Mouse (Mus musculus): ENCODE results near the gene Spns3. TPM values are rescaled to one million over a fixed set of nuclear protein-coding genes. Genes with fewer than 3 reads are reported as not detected.

Gene Spns3
- under 1 TPM in 1 of 2 experiments, not detected in 1; 0.16 TPM for total RNA-seq (2021)

- intact Hi-C loops (cut with DNase I), result no loop called here
- no peak for DNase-seq
These were observed at the start of gene Spns3 for GRCm38 (mm10) chr11:72550134-72550988. Gene Spns3 (minus strand): TSS chr11:72550506.

GRCm38 (mm10) chr11:72597780-72598179, 47.5 kb upstream of the Spns3 start:
- DNase-seq, result no peak
- intact Hi-C loops (cut with DNase I), result no loop called here

- DNase-seq, result no peak
- intact Hi-C loops (cut with DNase I), result no loop called here
These were observed 44.9 kb upstream of the Spns3 start for GRCm38 (mm10) chr11:72595010-72595737.

GRCm38 (mm10) chr11:72587537-72588233, 37.4 kb upstream of the Spns3 start:
- no peak for DNase-seq
- intact Hi-C loops (cut with DNase I), result no loop called here

- intact Hi-C loops (cut with DNase I), result no loop called here
- no peak for DNase-seq
These were observed 36.3 kb upstream of the Spns3 start for GRCm38 (mm10) chr11:72586570-72586969.

- no peak for DNase-seq
- intact Hi-C loops (cut with DNase I), result no loop called here
These were observed 32.8 kb upstream of the Spns3 start for GRCm38 (mm10) chr11:72583092-72583491.

- intact Hi-C loops (cut with DNase I), result no loop called here
These were observed 32.1 kb upstream of the Spns3 start for GRCm38 (mm10) chr11:72582448-72582705.

GRCm38 (mm10) chr11:72581609-72582447, 31.5 kb upstream of the Spns3 start:
- intact Hi-C loops (cut with DNase I), result no loop called here
- no peak for DNase-seq

More at GRCm38 (mm10) chr11:72582448-72582705, 32.1 kb upstream of the Spns3 start:
- no peak for DNase-seq

- intact Hi-C loops (cut with DNase I), result no loop called here
- DNase-seq, result no peak
These were observed 28.2 kb upstream of the Spns3 start for GRCm38 (mm10) chr11:72578471-72578870.

GRCm38 (mm10) chr11:72576466-72577351, 26.4 kb upstream of the Spns3 start:
- intact Hi-C loops (cut with DNase I), result no loop called here
- peak in 1 of 2 experiments; percentile 18 for DNase-seq

GRCm38 (mm10) chr11:72576111-72576465, 25.8 kb upstream of the Spns3 start:
- DNase-seq, result no peak
- intact Hi-C loops (cut with DNase I), result no loop called here

- intact Hi-C loops (cut with DNase I), result no loop called here
- DNase-seq, result peak in 1 of 2 experiments; percentile 26
These were observed 23.5 kb upstream of the Spns3 start for GRCm38 (mm10) chr11:72573819-72574218.

GRCm38 (mm10) chr11:72570319-72570979, 20.1 kb upstream of the Spns3 start:
- DNase-seq, result peak; percentile 84
- intact Hi-C loops (cut with DNase I), result loop anchor here (1.0 to 2.0 kb wide), 2 partner anchors 36 to 154 kb away; partner anchors contain the start of gene Ube2g1

GRCm38 (mm10) chr11:72569671-72570318, 19.5 kb upstream of the Spns3 start:
- intact Hi-C loops (cut with DNase I), result loop anchor here (1.0 to 2.0 kb wide), 2 partner anchors 37 to 155 kb away; partner anchors contain the start of gene Ube2g1
- DNase-seq, result no peak

GRCm38 (mm10) chr11:72569051-72569450, 18.7 kb upstream of the Spns3 start:
- intact Hi-C loops (cut with DNase I), result no loop called here
- peak in 1 of 2 experiments; percentile 23 for DNase-seq

- no peak for DNase-seq
- intact Hi-C loops (cut with DNase I), result no loop called here
These were observed 16.6 kb upstream of the Spns3 start for GRCm38 (mm10) chr11:72566816-72567338.

GRCm38 (mm10) chr11:72566304-72566703, 16.0 kb upstream of the Spns3 start:
- intact Hi-C loops (cut with DNase I), result no loop called here
- DNase-seq, result no peak

- peak; percentile 24 to 36 for DNase-seq
- intact Hi-C loops (cut with DNase I), result loop anchor here (1.0 to 2.0 kb wide), 3 partner anchors 74 to 209 kb away; no protein-coding TSS in a partner anchor
These were observed 14.0 kb upstream of the Spns3 start for GRCm38 (mm10) chr11:72564232-72564807.
